Mouse (Mus musculus) midbrain, embryonic 14.5 days (tissue): Measurements from ENCODE around the gene Gm17387. TPM values are rescaled to one million over a fixed set of nuclear protein-coding genes. Genes with fewer than 3 reads are reported as not detected.

Experiments used
- ATAC-seq: fragments of 200-750 bp; cut with Nextera tagmentation; 2 replicates; pipeline ENCODE4 v1.8.0; 2017; ENCODE audit warnings: moderate number of reproducible peaks, moderate library complexity; ENCODE audit not compliant: low FRiP score, low TSS enrichment
- DNase-seq: peaks from one replicate; pipeline ENCODE4 v3.0.0-alpha.2; 2015
- H3K27ac ChIP-seq: fragments of 300-500 bp; sonication (generic); replicated peaks from 2 replicates; pipeline ENCODE4 v1.5.1; 2014; ENCODE audit warnings: mild to moderate bottlenecking, low read depth, low read length, moderate library complexity
- H3K27me3 ChIP-seq: fragments of 300-500 bp; sonication (generic); 2 replicates; pipeline ENCODE4 v1.6.1; 2014; ENCODE audit warnings: low read length, control low read depth, mixed read lengths; ENCODE audit not compliant: control insufficient read depth, insufficient read depth
- H3K36me3 ChIP-seq: fragments of 300-500 bp; sonication (generic); 2 replicates; pipeline ENCODE4 v1.6.1; 2014; ENCODE audit warnings: low read length, control low read depth; ENCODE audit not compliant: control insufficient read depth, insufficient read depth
- H3K4me1 ChIP-seq: fragments of 300-500 bp; sonication (generic); 2 replicates; pipeline ENCODE4 v1.6.1; 2014; ENCODE audit warnings: mild to moderate bottlenecking, antibody characterized with exemption, low read length, control low read depth; ENCODE audit not compliant: control insufficient read depth, insufficient read depth
- H3K4me2 ChIP-seq: fragments of 300-500 bp; sonication (generic); 2 replicates; pipeline ENCODE4 v1.6.1; 2014; ENCODE audit warnings: mild to moderate bottlenecking, low read length, moderate library complexity
- H3K4me3 ChIP-seq: fragments of 300-500 bp; sonication (generic); replicated peaks from 2 replicates; pipeline ENCODE4 v1.5.1; 2014; ENCODE audit warnings: low read depth, low read length
- H3K9ac ChIP-seq: fragments of 300-500 bp; sonication (generic); replicated peaks from 2 replicates; pipeline ENCODE4 v1.6.1; 2014; ENCODE audit warnings: mild to moderate bottlenecking, low read length, moderate library complexity
- H3K9me3 ChIP-seq: fragments of 300-500 bp; sonication (generic); 2 replicates; pipeline ENCODE4 v1.6.1; 2016; ENCODE audit warnings: low read length, control low read depth, mixed read lengths; ENCODE audit not compliant: control insufficient read depth
- WGBS: fragments of 180-500 bp; shearing (Covaris S2); extraction: QIAGEN DNeasy Blood & Tissue Kit; methylation state at CpG from one replicate; pipeline ENCODE4 v1.1.7; 2014; 5-methylcytosine and 5-hydroxymethylcytosine counted together
- polyA plus RNA-seq: library from polyadenylated mRNA; unstranded; fragments of >200 nt; fragmentation: Nextera tagmentation; extraction: Ambion mirVana; gene quantifications from 2 replicates; pipeline ENCODE4 v1.2.1, GENCODE M21; 2014

Gene Gm17387
- polyA plus RNA-seq, 1 experiment from 2014 or later: not detected

DNA sequence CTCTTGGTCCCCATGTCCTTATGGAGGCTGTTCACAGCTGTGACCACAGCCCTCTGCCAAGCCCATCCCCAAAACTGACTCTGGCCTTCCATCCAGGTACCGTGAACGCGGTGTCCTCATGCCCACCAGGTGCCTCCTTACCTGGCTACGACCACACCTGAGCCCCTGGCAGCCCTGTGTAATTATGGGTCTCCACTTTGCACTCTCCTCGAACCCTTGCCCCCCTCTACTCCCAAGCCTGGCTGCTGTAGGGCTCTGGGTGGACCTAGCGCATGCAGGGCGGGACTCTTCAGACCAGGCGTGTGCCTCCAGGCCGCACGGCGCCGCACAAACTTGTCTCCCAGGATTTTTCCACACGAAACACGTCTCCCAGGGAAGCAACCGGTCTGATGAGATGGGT lies 48.9 kb downstream of the Gm17387 start, which contains the start of gene Pkp3:
Gene Pkp3, plus strand, starts transcription at position 378 of the 400 bp plus-strand sequence.
- Histone ChIP-seq H3K9ac (no peak within 1 kb of the TSS), H3K27ac (no peak within 1 kb of the TSS), H3K9me3 (no peaks in the 10 kb centered on the region), H3K4me2 (no peak within 1 kb of the TSS), H3K4me3 (no peak within 1 kb of the TSS), H3K27me3 (no peaks in the 10 kb centered on the region), H3K4me1 (no peaks in the 10 kb centered on the region), H3K36me3 (no peaks in the 10 kb centered on the region)
- 89% methylated on average over 15 of the region's 15 CpGs for WGBS
- DNase-seq (no peak), ATAC-seq (no peak)

DNA sequence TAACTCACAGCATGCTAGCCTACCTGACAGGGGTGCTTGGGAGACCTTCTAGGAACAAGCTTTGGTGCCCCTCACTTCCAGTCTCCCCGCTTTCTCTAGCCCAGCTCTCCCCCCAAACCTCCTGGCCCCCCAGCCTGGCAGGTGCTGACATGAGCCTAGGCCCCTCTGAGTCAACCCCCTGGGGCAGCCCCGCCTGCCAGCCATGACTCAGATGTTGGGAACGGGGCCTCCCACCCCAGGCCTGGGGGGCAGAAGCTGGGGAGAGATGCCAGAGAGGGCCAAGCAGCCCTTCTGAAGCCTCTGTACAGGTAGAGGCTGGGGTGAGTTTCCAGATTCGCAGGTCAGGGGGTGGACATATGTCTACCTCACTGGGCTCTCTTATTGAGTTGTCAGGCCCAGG lies 49.9 kb downstream of the Gm17387 start:
- DNase-seq: no peak
- WGBS: 77% methylated on average over 4 of the region's 4 CpGs
- Histone ChIP-seq H3K36me3 (no peaks in the 10 kb centered on the region), H3K27me3 (no peaks in the 10 kb centered on the region), H3K27ac (no peak overlapping the region), H3K4me2 (no peak overlapping the region), H3K4me3 (no peak overlapping the region), H3K9me3 (no peaks in the 10 kb centered on the region), H3K4me1 (no peaks in the 10 kb centered on the region), H3K9ac (no peak overlapping the region)
- ATAC-seq: no peak

Other genes with a start within 250 kb of the Gm17387 start
- 0.18 TPM in 1 of 2 replicates, not detected in the other for gene Syce1, start 241.3 kb upstream of the Gm17387 start, polyA plus RNA-seq
- gene Zfp941, start 207.0 kb upstream of the Gm17387 start, polyA plus RNA-seq: 25.4 and 34.5 TPM in 2 replicates
- not detected in 2 replicates for gene Urah, start 194.1 kb upstream of the Gm17387 start, polyA plus RNA-seq
- not detected in 2 replicates for gene Scgb1c1, start 183.6 kb upstream of the Gm17387 start, polyA plus RNA-seq
- not detected in 2 replicates for gene Odf3, start 181.3 kb upstream of the Gm17387 start, polyA plus RNA-seq
- not detected in 2 replicates for gene Gm45785, start 172.8 kb upstream of the Gm17387 start, polyA plus RNA-seq
- gene Ric8a, start 172.2 kb upstream of the Gm17387 start, polyA plus RNA-seq: 98.6 and 99.6 TPM in 2 replicates
- 42.8 and 54.5 TPM in 2 replicates for gene Bet1l, start 171.6 kb upstream of the Gm17387 start, polyA plus RNA-seq
- 186 and 214 TPM in 2 replicates for gene Psmd13, start 147.2 kb upstream of the Gm17387 start, polyA plus RNA-seq
- 33.4 and 40.0 TPM in 2 replicates for gene Sirt3, start 146.8 kb upstream of the Gm17387 start, polyA plus RNA-seq
- gene Cox8b, start 128.7 kb upstream of the Gm17387 start, polyA plus RNA-seq: not detected in 2 replicates
- gene Nlrp6, start 108.2 kb upstream of the Gm17387 start, polyA plus RNA-seq: 0.32 and 0.89 TPM in 2 replicates
- 5.0 and 7.4 TPM in 2 replicates for gene Pgghg, start 87.7 kb upstream of the Gm17387 start, polyA plus RNA-seq
- 0.29 TPM in 1 of 2 replicates, not detected in the other for gene Ifitm5, start 78.8 kb upstream of the Gm17387 start, polyA plus RNA-seq
- not detected in 2 replicates for gene Gm45717, start 73.2 kb upstream of the Gm17387 start, polyA plus RNA-seq
- 131 and 176 TPM in 2 replicates for gene Ifitm2, start 73.1 kb upstream of the Gm17387 start, polyA plus RNA-seq
- gene Ifitm1, start 61.9 kb upstream of the Gm17387 start, polyA plus RNA-seq: 3.0 and 11.5 TPM in 2 replicates
- gene Ifitm3, start 18.4 kb upstream of the Gm17387 start, polyA plus RNA-seq: 18.8 and 66.5 TPM in 2 replicates
- 0.34 and 0.35 TPM in 2 replicates for gene Ifitm6, start 11.2 kb upstream of the Gm17387 start, polyA plus RNA-seq
- gene B4galnt4, start 32.0 kb downstream of the Gm17387 start, polyA plus RNA-seq: 44.1 and 56.0 TPM in 2 replicates
- not detected in 2 replicates for gene Pkp3, start 49.1 kb downstream of the Gm17387 start, polyA plus RNA-seq
- 1.2 and 2.1 TPM in 2 replicates for gene Sigirr, start 71.4 kb downstream of the Gm17387 start, polyA plus RNA-seq
- gene Ano9, start 88.7 kb downstream of the Gm17387 start, polyA plus RNA-seq: 0.14 and 0.18 TPM in 2 replicates
- gene Ptdss2, start 93.3 kb downstream of the Gm17387 start, polyA plus RNA-seq: 69.4 and 77.6 TPM in 2 replicates
- gene Rnh1, start 143.7 kb downstream of the Gm17387 start, polyA plus RNA-seq: 39.3 and 39.7 TPM in 2 replicates
- 125 and 176 TPM in 2 replicates for gene Hras, start 164.9 kb downstream of the Gm17387 start, polyA plus RNA-seq
- 9.0 and 9.8 TPM in 2 replicates for gene Lrrc56, start 165.0 kb downstream of the Gm17387 start, polyA plus RNA-seq
- 0.88 and 1.1 TPM in 2 replicates for gene Lmntd2, start 184.9 kb downstream of the Gm17387 start, polyA plus RNA-seq
- 25.9 and 27.2 TPM in 2 replicates for gene Rassf7, start 186.7 kb downstream of the Gm17387 start, polyA plus RNA-seq
- gene Phrf1, start 199.7 kb downstream of the Gm17387 start, polyA plus RNA-seq: 60.1 and 77.5 TPM in 2 replicates
- gene Irf7, start 237.3 kb downstream of the Gm17387 start, polyA plus RNA-seq: 1.1 and 9.2 TPM in 2 replicates
- not detected in 2 replicates for gene Cdhr5, start 247.7 kb downstream of the Gm17387 start, polyA plus RNA-seq